Mouse (Mus musculus) kidney, adult 9 months (tissue): Measurements from ENCODE around the gene Cmtm4.

Experiments
- DNase-seq: peaks from one replicate; pipeline ENCODE4 v3.0.0; 2022

The Cmtm4 gene

DNA sequence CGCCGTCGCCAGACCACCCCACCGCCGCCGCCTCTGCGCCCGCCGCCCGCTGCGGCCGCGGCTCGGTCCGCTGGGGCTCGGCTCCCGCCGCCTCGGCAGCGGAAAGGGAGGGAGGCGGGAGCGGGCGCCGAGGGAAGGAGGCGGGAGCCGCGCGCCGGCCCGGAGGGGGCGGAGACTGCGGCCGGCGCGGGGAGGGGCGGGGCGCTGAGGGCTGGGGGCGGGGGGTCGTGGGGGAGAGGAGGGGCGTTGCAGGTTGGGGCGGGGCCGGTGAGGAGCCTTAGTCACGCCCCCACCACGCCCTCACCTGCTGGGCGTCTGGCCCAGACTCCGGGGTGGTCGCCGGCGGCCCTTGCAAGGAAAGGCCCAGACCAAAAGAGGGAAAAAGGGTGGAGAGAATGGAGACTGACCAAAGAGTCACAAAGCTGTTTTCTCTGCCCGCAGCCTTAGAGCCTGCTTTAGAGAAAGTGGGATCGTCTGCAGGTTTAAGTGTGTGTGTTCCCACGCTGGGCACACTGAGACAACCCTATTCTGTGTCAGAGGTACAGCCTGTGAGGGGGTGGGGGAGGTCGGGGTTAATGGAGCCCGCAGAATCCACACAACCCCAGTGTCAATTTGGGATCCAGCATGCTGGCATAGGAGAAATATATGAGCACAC is at the start of gene Cmtm4:
Cmtm4 (minus strand) TSS at position 105 of the 655 bp plus-strand sequence.
- DNase-seq: peak; percentile 64

DNA sequence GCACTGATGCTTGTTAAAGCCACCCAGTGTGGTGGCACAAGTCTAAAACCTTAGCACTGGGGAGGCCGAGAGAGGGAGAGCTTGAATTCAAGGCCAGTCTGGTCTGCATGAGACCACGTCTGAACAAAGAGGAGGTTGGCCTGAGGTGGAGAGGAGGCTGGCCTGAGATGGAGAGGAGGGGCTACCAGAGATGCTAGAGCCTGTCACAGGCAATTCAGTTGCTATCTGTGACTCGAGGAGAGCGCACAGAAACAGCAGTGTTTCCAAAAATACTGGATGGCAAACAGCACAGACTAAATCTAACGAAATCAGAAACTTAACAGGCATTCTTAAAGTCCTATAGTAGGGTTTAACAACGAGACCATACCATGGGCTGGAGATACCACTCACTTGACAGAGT is 49.6 kb upstream of the Cmtm4 start:
- DNase-seq: no peak

DNA sequence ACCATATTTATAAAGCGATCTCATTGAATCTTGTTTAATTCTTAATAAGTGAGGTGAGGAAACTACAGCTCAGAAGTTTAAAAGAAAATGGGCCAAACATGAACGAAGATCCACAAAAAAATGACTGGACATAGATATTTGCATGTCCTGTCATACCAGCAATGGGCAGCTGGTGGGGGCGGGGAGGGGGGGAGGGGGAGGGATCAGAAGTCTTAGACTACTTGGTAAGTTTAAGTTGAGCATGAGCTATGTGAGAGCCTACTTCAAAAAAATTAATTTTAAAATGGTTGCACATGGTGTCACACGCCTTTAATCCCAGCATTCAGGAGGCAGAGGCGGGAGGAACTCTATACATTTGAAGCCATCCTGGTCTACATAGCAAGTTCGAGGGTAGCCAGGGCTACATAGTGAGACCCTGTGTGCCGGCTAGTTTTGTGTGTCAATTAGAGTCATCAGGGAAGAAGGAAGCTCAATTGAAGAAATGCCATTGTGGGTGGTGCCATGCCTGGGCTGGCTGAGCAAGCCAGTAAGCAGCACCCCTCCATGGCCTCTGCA is 47.6 kb upstream of the Cmtm4 start:
- DNase-seq: no peak

DNA sequence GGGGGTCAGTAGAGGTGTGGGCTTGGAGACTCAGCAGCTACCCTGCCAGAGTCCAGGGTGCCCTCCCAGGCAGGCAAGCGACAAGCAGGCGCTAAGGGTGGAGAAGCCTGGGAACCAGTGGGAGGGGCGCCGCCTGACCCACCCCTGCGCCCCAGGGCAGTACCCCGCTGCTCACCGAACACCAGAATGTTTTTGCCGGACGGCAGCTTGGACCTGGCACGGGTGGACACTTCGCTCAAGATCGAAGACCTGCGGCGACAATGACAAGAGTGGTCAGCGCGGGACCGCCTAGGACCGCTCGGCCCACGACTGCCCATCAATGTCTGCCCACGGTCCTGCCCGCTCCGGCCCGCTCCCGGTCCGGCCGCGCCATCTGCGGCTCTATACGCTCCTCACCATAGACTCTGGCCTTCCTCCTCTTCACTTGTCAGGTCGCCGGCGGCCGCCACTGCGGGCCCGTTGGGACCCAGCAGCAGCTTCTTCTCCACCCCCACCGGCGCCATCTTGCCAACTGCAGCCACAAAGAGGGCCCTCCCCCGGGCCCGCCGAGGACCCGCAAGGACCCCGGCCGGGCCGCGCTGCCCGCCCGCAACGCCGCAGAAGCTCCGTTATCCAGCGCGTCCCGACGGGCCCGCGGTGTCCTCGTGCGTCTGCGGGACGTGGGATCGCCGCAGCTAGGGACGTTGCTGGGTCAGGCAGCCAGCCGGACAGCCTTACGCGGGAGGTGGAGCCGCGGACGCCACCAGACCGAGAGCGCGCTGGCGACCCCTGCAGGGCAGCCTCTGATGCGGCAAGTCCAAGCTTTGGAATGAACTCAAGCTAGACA is 46.9 kb upstream of the Cmtm4 start, which contains the start of gene Dync1li2:
Dync1li2 (minus strand) TSS at position 749 of the 826 bp plus-strand sequence.
- peak; percentile 93 for DNase-seq

DNA sequence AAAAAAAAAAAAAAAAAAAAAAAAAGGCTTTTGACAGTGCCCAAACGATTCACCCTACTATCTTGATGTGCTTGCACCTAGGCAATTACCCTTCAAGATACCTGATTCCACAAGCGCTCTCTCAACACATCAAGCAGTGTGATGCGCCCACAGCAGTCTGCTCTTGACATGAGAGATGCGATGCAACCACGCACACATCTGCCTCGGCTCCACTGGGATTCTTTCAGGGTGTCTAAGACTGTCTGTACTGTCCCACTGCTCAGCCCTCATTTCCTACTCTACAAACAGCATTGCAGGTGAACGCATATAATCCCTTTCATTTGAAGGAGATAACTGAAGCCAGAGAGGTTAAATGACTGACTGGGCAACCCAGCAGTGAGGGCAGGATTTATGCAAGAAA is 46.0 kb upstream of the Cmtm4 start:
- no peak for DNase-seq

DNA sequence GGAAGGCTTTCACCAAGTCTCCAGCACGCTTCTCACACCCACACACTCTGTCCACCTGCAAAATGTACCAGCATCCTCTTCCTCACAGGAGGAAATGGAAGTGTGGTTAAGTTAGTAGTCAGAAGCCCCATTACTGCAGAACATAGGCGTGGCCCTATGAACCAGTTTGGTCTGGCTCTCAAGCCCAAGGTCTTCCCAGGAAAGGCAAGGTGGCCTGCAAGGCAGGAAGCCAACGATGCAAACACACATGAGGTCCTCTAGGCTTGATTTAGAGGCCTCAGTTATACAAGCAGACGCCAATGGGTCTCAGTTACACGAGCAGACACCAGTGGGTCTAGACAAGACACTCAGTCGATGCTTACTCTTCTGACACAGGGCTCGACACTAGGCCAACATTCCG is 43.9 kb upstream of the Cmtm4 start:
- DNase-seq: no peak

DNA sequence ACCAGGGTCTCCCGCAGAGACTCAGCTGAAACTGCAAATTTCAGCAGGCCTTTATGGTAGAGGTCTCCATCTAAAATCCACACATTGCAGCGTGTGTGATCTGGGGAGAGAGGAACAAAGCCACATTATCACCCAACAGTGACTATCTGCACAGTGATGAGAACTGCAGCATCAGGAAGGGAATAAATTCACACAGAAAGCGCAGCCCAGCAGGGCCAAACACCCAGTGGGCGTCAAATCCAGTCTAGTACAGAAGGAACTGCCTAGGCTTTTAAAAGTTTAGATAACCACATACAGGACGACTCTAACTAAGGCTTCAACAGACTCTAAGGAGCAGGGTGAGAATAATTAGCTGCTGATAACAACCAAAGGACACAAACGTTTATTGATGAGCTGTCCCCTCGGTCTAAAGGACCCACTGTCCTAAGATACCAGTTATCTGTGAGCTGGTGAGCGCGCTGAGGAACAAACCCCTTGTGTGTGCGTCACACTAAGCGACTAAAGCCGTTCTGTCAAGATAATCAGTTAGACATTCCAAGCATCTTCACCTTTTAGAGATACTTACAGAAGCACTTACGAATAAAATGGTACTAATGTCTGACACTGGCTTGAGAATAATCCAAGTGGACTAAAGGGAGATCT is 42.0 kb upstream of the Cmtm4 start:
- DNase-seq: no peak

DNA sequence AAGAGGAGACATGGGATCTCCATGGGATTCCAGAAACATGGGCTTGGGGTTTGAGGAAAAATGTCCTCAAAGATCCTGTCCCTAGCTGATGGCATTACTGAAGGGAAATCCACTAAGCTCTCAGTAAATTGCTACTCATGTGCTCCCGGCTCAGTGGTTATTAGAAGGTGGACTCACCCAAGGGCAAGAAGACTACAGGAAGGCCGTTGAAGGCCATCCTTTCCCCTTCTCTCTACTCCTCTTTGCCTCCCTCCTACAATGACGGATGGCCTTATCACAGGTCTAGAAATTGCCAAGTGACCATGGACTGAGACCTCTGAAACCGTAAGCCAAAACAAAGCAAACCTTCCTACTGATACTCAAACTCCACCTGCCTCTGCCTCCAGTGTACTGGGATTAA is 41.0 kb upstream of the Cmtm4 start:
- DNase-seq: no peak

DNA sequence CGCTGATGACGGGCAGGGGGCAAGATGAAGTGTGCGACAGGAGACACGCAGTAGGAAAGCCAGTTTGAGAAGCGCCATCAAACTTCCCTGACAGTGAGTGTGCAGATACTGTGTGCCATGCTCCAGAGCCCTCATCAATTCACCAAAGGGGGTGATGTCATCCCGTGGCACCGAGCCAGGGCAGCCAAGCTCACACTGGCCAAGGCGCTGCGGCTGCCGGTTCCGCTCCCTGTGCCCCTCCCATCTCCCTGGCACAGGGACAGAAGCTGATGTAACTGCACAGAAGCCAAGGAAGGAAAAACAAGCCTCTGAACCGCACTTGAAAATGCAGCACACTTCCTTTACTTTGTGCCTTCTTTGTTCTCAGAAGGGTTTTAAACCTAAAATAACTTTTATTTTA is 40.4 kb upstream of the Cmtm4 start:
- DNase-seq: peak; percentile 98

DNA sequence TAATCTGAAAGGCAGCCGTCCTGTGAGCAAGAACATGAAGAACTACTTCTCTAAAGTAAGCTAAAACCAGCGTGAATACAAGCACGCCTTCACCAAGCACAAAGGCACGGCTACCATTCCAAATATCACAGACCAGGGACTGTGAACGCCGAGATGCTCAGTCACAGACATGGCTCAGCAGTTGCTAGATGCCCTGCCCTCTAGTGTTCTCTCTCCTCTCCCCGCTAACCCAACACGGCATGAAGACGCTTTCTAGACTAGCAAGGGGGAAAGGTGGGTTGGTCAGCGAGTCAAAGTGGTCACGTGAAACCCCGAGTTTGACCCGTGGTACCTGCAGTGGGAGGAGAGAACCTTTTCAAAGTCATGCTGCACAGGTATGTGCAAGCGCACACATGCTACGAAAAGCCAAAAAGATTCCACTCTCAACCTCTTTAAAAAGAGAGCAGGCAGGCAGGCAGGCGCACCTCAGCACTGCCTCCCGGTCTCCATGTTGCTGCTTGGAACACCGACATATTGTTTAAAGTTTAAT is 39.3 kb upstream of the Cmtm4 start:
- no peak for DNase-seq

DNA sequence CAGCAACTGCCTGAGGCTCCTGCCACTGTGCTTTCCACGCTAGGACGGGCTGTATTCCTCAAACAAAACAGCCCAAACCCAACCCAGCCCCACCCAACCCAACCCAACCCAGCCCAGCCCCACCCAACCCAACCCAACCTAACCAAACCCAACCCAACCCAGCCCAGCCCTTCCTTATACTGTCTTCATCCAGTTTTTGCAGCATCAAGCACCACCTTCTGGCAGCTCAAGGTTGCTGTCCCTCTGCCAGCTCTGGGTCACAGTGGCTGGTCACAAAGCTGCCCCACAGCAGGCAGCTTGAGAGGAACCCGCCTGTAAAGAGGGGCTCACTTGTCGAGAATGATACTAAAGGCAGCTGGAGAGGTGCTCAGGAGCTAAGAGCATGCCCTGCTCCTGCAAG is 38.7 kb upstream of the Cmtm4 start:
- no peak for DNase-seq

DNA sequence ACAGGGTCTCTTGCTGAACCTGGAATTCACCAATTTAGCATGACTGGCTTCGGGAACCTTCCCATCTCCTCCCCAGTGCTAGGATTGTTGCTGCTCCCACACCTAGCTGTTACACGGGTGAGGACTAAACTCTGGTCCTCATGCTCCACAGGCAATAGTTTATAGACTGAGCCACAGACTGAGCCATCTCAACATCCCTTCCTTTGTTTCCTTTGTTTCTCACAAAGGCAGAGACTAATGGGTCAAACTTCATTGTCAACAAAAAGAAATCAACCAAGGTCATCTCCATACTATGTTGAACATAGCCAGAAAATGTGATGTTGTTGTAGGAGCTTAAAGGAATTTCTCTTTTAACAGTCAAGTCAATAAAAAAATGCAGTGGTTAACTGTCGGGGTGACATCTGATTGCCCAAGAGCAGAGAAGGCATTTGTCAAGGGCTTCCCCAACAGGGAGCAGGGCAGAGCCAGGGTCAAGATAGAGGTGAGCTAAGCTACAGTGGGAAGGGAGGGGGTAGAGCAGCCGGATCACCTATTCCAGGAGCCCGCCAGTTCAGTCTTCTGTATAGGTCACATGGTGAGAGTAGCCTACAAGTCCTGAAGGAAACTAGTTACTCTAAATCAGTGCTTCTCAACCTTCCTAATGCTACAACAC is 37.7 kb upstream of the Cmtm4 start:
- DNase-seq: no peak

DNA sequence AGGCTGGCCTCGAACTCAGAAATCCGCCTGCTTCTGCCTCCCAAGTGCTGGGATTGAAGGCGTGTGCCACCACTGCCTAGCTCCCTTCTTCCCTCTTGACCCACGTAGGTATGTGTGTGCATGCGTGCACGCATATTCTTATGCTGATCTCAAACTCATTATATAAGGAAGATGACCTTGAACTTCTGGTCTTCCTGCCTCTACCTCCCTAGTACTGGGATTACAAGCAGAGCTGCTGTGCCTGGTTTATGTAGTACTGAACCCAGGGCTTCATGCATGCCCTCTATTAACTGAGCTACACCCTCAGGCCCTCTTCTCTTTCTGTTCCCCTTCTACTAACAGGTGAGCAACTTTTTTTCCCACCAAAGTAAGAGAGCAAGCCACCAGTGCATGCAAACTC is 37.0 kb upstream of the Cmtm4 start:
- DNase-seq: no peak

DNA sequence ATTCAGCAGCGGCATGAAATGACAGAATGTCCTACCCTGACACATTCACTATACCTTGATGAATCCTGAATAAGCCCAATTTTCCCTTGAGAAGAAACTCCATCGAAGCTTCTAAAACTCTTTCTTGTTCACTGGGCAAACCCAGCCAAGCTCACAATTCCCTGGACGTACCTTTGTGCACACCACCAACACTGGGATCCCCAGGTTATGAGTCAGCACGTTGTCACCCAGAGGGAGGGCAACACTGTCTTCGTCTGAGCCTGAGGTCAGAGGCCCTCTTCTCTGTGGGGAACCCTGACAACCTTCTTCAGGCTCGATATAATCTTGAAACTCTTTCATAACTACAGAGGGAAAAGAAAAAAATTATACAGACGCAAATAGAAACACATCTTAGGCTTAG is 34.6 kb upstream of the Cmtm4 start:
- no peak for DNase-seq

DNA sequence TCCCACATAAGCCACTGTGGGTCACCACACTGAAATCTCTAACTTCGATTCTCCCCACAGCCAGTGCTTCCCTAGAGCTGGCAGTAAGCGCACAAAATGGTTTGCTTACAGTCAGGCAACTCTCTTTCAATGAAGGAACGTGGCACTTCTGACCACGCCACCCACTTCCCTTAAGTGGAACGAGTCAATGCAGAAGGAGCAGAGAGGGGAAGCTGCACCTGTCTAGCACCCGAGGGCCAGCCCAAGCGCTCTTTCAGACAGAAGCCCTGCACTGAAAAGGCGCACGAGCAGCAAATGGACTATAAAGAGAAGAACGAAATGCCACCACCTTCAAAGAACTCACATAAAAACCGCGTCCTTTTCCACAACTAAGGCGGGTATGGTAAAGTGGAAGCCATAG is 32.1 kb upstream of the Cmtm4 start:
- DNase-seq: no peak

DNA sequence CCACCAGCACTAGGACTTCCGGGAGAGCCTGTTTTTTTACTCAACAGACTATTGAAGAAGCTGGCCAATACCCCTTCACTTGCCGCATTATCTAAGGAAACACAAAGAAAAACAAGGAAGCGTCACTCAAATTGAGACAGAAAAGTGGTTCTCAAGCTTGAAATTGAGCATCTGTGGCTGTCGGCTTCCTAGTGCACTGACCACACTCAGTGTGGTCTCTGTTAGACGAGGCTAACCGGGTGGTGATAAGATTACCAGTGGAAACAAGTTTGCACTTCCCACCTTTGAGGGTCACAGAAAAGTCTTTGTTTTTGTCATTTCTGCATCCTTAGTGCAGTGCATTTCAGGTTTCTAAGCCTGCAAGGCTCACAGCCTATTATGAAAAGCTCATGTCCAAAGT is 26.7 kb upstream of the Cmtm4 start:
- DNase-seq: no peak

DNA sequence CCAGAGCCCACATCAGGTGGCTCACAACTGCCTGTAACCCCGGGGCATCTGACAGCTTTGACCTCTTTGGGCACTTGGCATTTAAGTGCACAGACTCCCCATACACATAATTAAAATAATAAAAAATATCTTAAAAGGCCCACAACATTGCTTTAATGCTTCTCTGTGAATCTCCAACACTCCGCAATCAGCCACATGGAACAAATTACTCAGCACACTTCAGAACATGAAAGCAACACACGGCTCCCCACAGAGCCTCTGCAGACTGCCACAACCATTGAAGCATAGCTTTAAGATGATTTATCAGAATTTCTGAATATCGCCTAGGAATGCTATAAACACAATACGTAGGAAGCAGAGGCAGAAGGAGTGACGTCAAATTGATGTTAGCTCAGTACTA is 20.4 kb upstream of the Cmtm4 start:
- DNase-seq: no peak

DNA sequence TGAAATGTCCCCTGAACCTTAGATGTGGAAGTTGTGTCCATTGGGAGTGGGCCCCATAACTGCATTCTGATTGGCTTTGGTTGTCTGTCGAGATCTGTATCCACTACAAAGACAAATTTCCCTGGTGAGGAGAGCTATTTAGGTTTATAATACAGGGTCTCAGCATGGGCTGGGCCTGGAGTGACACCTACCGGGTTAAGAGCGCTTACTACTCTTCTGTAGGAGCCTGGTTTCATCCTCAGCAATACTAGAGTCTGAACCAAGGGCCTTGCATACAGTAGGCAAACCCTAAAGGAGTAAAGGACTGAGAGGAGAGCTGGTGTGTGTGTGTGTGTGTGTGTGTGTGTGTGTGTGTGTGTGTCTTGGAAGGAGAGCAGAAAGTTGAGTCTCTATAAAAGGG is 18.6 kb upstream of the Cmtm4 start:
- DNase-seq: no peak

DNA sequence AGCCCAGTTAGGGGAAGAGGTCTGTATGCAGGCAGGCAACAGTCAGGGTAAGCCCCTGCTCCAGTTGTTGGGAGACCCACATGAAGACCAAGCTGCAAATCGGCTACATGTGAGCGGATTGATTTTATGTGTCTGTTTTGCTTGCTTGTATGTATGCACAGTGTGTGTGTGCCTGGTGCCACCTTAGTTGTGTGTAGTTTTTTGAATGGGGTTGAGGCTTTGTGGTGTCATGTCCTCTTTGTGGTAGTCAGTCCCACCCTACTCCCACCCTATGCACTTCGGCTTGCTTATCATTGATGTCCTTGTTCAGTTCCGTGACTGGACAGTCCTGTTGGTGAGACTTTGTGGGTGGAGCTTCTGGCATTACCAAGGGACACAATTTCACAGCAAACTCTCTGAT is 18.2 kb upstream of the Cmtm4 start:
- no peak for DNase-seq

DNA sequence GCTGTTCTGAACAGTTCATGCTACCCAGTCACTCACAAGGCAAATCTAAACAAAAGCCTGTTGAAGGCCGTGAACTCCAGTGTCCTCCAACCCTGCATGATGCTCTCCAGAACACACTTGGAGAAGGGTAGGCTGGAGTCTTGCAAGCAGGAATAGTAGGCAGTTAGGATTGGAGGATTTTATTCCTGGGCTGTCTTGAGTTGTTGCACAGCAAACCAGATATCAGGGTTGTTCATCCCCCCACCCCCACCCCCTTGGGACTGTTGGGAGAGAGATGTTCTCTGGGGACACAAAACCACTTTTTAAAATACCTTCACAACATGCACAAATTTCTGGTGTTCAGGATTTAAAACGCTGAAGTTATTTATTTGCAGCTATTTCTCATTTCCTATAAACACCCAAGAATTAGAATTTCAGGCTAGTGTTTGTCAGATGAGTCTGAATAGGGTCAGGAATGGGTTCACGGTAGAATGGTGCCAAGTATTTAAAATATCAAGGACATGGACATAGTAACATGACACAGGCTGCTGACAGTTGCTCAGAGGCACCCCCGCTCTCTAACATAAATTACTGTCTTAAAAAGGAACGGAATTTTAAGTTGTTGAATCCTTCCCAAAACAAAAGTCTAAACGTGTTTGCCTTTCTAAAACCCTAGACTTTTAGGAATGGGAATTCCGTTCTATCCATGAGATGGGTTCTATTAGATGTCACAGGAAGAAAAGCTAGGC is 17.4 kb upstream of the Cmtm4 start:
- no peak for DNase-seq

DNA sequence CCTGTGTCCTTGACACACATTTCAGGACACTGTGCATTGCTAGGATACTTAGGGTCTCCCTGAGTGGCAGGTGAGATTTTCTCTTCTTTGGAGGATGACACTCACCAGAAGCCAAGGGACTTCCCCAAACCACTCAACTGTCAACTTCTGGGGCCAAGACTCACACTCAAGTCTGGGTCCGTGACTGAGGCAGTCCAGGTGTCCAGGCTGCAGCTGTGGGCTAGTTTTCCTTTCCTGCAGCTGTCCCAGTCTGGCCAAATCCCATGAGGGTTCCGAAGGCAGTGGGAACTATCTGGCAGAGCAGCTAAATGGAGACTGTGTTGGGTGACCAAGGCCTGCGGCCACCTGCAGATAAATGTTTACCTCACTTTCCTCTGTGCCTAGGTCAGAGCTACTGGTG is 16.4 kb upstream of the Cmtm4 start:
- no peak for DNase-seq

DNA sequence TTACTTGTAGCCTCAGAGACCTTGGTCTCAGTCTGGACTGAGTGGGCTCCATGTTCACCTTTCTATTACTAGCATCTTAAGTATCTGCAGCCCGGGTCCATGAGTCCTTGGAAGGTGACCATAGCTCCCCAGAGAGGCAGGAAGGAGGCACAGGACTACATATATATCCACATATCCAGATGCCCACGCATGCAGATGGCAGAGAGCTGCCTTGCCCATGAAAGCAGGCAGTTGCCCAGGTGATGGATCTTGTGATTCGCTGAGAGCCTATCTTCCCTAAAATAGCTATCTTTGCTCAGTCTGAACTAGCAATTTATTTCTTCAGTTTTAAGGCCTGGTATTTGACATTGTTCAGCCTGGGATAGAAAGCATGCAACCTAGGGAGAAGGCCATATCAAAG is 15.9 kb upstream of the Cmtm4 start:
- no peak for DNase-seq
